Mouse (Mus musculus) liver, embryonic 13.5 days (tissue): ENCODE measurements around the gene Olfr142. TPM values are rescaled to one million over a fixed set of nuclear protein-coding genes. Genes with fewer than 3 reads are reported as not detected.
"Not testable (repeated sequence)": the region's sequence is repeated elsewhere in the genome, so short reads cannot be mapped to it uniquely, and the experiment has no call there.

Experiments
- ATAC-seq: fragments of 200-750 bp; cut with Nextera tagmentation; 2 replicates; pipeline ENCODE4 v1.8.0; 2017; ENCODE audit warnings: low read depth, mild to moderate bottlenecking, moderate number of reproducible peaks, moderate library complexity
- DNase-seq: peaks from one replicate; pipeline ENCODE4 v3.0.0; 2022
- H3K27ac ChIP-seq: fragments of 300-500 bp; sonication (generic); 2 replicates; pipeline ENCODE4 v1.5.1; 2015; ENCODE audit warnings: moderate library complexity, mild to moderate bottlenecking, inconsistent platforms
- H3K27me3 ChIP-seq: fragments of 300-500 bp; sonication (generic); 2 replicates; pipeline ENCODE4 v1.6.1; 2015; ENCODE audit warnings: mild to moderate bottlenecking, inconsistent platforms
- H3K36me3 ChIP-seq: fragments of 300-500 bp; sonication (generic); 2 replicates; pipeline ENCODE4 v1.6.1; 2015; ENCODE audit warnings: mild to moderate bottlenecking, inconsistent platforms
- H3K4me1 ChIP-seq: fragments of 300-500 bp; sonication (generic); replicated peaks from 2 replicates; pipeline ENCODE4 v1.6.1; 2015; ENCODE audit warnings: inconsistent platforms
- H3K4me2 ChIP-seq: fragments of 300-500 bp; sonication (generic); 2 replicates; pipeline ENCODE4 v1.6.1; 2015; ENCODE audit warnings: inconsistent platforms, mild to moderate bottlenecking, moderate library complexity
- H3K4me3 ChIP-seq: fragments of 300-500 bp; sonication (generic); replicated peaks from 2 replicates; pipeline ENCODE4 v1.5.1; 2015; ENCODE audit warnings: mild to moderate bottlenecking, inconsistent platforms
- H3K9ac ChIP-seq: fragments of 300-500 bp; sonication (generic); 2 replicates; pipeline ENCODE4 v1.6.1; 2015; ENCODE audit warnings: mild to moderate bottlenecking, inconsistent platforms
- H3K9me3 ChIP-seq: fragments of 300-500 bp; sonication (generic); replicated peaks from 2 replicates; pipeline ENCODE4 v1.6.1; 2016; ENCODE audit warnings: inconsistent platforms
- WGBS: fragments of 180-500 bp; shearing (Covaris S2); methylation state at CpG from one replicate; pipeline ENCODE4 v1.1.7; 2015; ENCODE audit not compliant: insufficient replicate concordance; 5-methylcytosine and 5-hydroxymethylcytosine counted together
- polyA plus RNA-seq: library from polyadenylated mRNA; unstranded; fragments of >200 nt; fragmentation: Nextera tagmentation; extraction: Ambion mirVana; gene quantifications from 2 replicates; pipeline ENCODE4 v1.2.1, GENCODE M21; 2015

Olfr142 gene
- not detected in 2 replicates for polyA plus RNA-seq

- no peak for ATAC-seq
- Histone ChIP-seq H3K4me1 (no peaks in the 10 kb centered on the region), H3K27ac (no peak within 1 kb of the TSS), H3K4me2 (no peak within 1 kb of the TSS), H3K36me3 (no peaks in the 10 kb centered on the region), H3K9me3 (0 out of 2 replicates have a peak, but pooled peaks cover 3% of the 10 kb centered on the region), H3K27me3 (no peaks in the 10 kb centered on the region), H3K9ac (no peak within 1 kb of the TSS), H3K4me3 (no peak within 1 kb of the TSS)
- 78% methylated on average over 4 of the region's 4 CpGs for WGBS
- no peak for DNase-seq
These were observed at the start of gene Olfr142 for GRCm38 (mm10) chr2:90257492-90257891. Olfr142 (minus strand) TSS chr2:90257592.

- DNase-seq (no peak), ATAC-seq (no peak)
- WGBS: 84% methylated on average over 6 of the region's 6 CpGs
- no peak within 1 kb of the TSS for H3K9ac ChIP-seq
- no peaks in the 10 kb centered on the region for H3K4me1 ChIP-seq
- H3K27ac ChIP-seq: no peak within 1 kb of the TSS
- no peaks in the 10 kb centered on the region for H3K9me3 ChIP-seq
- H3K4me3 ChIP-seq: no peak within 1 kb of the TSS
- no peaks in the 10 kb centered on the region for H3K27me3 ChIP-seq
- H3K4me2 ChIP-seq: no peak within 1 kb of the TSS
- H3K36me3 ChIP-seq: no peaks in the 10 kb centered on the region
These were observed 35.3 kb upstream of the Olfr142 start, which contains the start of gene Olfr1272 for GRCm38 (mm10) chr2:90292741-90293140. Olfr1272 (minus strand) TSS chr2:90292841.

GRCm38 (mm10) chr2:90270932-90271331 lies 13.5 kb upstream of the Olfr142 start, which contains the start of gene Olfr1271:
Olfr1271 (minus strand) TSS chr2:90271032.
- no peaks in the 10 kb centered on the region for H3K27me3 ChIP-seq
- H3K4me3 ChIP-seq: no peak within 1 kb of the TSS
- no peaks in the 10 kb centered on the region for H3K4me1 ChIP-seq
- H3K9ac ChIP-seq: no peak within 1 kb of the TSS
- H3K27ac ChIP-seq: no peak within 1 kb of the TSS
- DNase-seq (no peak), ATAC-seq (no peak)
- H3K36me3 ChIP-seq: no peaks in the 10 kb centered on the region
- H3K4me2 ChIP-seq: no peak within 1 kb of the TSS
- WGBS: 62% methylated on average over 2 of the region's 2 CpGs
- no peaks in the 10 kb centered on the region for H3K9me3 ChIP-seq

GRCm38 (mm10) chr2:90224393-90224792 lies 33.0 kb downstream of the Olfr142 start, which contains the start of gene Olfr1506:
Olfr1506 (minus strand) TSS chr2:90224493.
- H3K27ac ChIP-seq, H3K36me3 ChIP-seq, H3K4me2 ChIP-seq, H3K9ac ChIP-seq, ATAC-seq, H3K4me1 ChIP-seq, H3K9me3 ChIP-seq, DNase-seq, H3K27me3 ChIP-seq, H3K4me3 ChIP-seq: not testable (repeated sequence)
- WGBS: no CpG with 5 or more reads among the region's 6 CpGs

Other genes with a start within 250 kb of the Olfr142 start
- gene Olfr1263, start 245.5 kb downstream of the Olfr142 start, polyA plus RNA-seq: not detected in 2 replicates
- not detected in 2 replicates for gene Olfr1264, start 232.0 kb downstream of the Olfr142 start, polyA plus RNA-seq
- gene Olfr1265, start 222.3 kb downstream of the Olfr142 start, polyA plus RNA-seq: not detected in 2 replicates
- gene Olfr140, start 194.0 kb downstream of the Olfr142 start, polyA plus RNA-seq: not detected in 2 replicates
- not detected in 2 replicates for gene Olfr1269, start 136.2 kb downstream of the Olfr142 start, polyA plus RNA-seq
- gene Olfr32, start 115.3 kb downstream of the Olfr142 start, polyA plus RNA-seq: not detected in 2 replicates
- gene Olfr1270, start 104.5 kb downstream of the Olfr142 start, polyA plus RNA-seq: not detected in 2 replicates
- not detected in 2 replicates for gene Olfr1506, start 33.1 kb downstream of the Olfr142 start, polyA plus RNA-seq
- not detected in 2 replicates for gene Olfr1271, start 13.4 kb upstream of the Olfr142 start, polyA plus RNA-seq
- gene Olfr1272, start 35.2 kb upstream of the Olfr142 start, polyA plus RNA-seq: not detected in 2 replicates
- gene Gm13769, start 64.6 kb upstream of the Olfr142 start, polyA plus RNA-seq: not detected in 2 replicates
- gene Olfr1274-ps, start 141.1 kb upstream of the Olfr142 start, polyA plus RNA-seq: not detected in 2 replicates